Mouse (Mus musculus): ENCODE data around the gene Piwil4.

Gene Piwil4

GRCm38 (mm10) chr9:14668382-14668781 lies 72.2 kb downstream of the Piwil4 start:
- no peak for DNase-seq (ENCODE audit: low read depth, low spot score)

- no peak for DNase-seq (ENCODE audit: low read depth, low spot score)
Observed at GRCm38 (mm10) chr9:14666071-14666470, 74.5 kb downstream of the Piwil4 start.

DNA sequence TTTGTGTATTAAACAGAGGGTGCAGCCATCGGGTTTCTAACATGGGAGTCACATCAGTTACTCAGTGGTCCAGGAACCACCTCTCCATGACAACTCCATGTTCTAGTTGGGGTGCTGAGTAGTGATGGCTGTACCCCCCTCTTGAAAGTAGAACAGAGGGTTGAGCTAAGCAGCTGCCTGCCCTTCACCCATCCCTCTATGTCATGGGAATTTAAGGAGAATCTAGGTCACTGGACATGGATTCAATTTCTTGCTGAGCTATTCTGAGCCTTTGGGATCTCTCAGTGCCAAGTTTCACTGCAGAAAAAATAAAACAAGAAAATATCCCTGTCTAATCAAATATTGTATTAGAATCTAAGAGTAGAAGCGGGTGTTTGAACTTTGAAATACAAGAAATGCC lies 76.9 kb downstream of the Piwil4 start:
- no peak for DNase-seq (ENCODE audit: low read depth, low spot score)

GRCm38 (mm10) chr9:14662876-14663275 lies 77.7 kb downstream of the Piwil4 start:
- DNase-seq (ENCODE audit: low read depth, low spot score), result no peak

DNA sequence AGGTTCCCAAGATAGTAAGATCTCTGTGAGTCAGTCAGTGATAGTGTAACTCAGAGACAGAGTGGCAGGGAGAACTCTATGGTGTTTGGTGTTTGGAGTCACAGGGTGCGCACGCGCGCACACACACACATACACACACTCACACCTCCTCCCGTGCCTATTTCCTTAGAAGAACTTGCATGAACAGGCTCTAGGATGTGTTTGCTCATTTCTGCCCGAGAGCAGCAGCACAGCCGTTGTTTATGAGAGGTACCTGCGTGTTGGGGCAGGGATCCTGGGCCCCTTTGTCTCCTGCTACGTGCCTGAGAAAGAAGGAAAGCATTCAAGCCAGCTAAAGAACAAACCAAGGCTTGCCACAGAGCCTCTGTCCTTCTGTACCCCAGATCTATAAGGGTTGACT lies 78.4 kb downstream of the Piwil4 start:
- DNase-seq (ENCODE audit: low read depth, low spot score), result no peak

DNA sequence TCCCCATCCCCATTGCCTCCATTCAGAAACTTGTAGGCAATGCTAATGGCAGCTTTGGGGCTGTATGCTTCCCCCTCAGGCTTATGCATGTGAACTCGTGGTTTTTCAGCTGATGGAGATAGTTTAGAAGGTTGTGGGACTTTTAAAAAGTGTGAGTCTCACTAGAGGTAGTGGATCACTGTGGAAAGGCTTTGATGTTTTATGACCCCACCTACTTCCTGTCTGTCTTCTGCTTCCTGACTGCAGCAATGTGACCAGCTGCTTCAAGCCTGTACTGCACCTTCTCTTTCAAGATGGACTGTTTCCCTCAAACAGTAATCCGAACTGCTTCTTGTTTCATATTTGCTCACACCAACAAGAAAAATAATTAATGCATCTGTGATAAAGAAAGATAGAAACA lies 82.6 kb downstream of the Piwil4 start:
- no peak for DNase-seq (ENCODE audit: low read depth, low spot score)

- no peak for DNase-seq (ENCODE audit: low read depth, low spot score)
Observed at GRCm38 (mm10) chr9:14654010-14654409, 86.5 kb downstream of the Piwil4 start.

- no peak for DNase-seq (ENCODE audit: low read depth, low spot score)
Observed at GRCm38 (mm10) chr9:14652761-14653160, 87.8 kb downstream of the Piwil4 start.

- DNase-seq (ENCODE audit: low read depth, low spot score), result no peak
Observed at GRCm38 (mm10) chr9:14647849-14648248, 92.7 kb downstream of the Piwil4 start.

GRCm38 (mm10) chr9:14646641-14647040 lies 93.9 kb downstream of the Piwil4 start:
- DNase-seq (ENCODE audit: low read depth, low spot score), result no peak

Data from brain, embryonic 18.5 days (tissue).